Mouse (Mus musculus): Measurements from ENCODE around the gene Olfr1480.

The Olfr1480 gene

DNA sequence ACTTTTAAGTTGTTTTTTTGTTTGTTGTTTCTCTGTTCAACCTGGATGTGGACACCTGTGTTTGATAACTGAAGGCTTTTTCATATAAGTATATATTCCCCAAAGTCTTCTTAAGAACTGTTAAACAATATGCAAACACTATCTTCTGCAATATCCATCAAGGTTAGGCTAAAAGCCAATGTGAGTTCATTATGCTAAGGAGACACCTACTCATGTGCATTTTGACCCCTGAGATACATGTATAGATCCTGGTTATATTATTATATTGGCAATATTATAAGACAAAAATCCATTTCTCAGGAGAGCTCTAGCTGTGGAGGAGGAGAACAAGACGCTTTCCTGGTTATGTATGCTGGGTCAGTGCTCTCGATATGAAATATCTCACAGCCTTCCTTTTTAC is at the start of gene Olfr1480:
TSS of gene Olfr1480 (plus strand) at position 301 of the 400 bp plus-strand sequence.
- no peak for DNase-seq

DNA sequence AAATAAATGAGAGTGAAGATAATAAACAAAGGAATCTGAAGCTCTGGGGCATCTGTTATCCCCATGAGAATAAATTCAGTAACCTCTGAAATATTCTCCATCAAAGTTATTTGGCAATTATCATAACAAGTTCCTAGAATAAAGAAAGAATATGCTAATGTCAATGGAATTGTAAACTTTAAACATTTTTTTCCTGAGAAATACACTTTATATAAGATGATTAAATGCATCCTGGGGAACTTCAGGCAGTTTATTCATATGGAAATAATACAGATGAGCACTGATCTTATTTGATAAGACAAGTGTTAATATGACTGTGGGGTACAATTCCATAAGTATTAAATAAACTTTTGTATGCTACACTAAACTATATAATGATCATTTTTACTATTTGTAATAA is 47.6 kb upstream of the Olfr1480 start, which contains the start of gene Olfr1475:
TSS of gene Olfr1475 (minus strand) at position 101 of the 400 bp plus-strand sequence.
- DNase-seq: no peak

DNA sequence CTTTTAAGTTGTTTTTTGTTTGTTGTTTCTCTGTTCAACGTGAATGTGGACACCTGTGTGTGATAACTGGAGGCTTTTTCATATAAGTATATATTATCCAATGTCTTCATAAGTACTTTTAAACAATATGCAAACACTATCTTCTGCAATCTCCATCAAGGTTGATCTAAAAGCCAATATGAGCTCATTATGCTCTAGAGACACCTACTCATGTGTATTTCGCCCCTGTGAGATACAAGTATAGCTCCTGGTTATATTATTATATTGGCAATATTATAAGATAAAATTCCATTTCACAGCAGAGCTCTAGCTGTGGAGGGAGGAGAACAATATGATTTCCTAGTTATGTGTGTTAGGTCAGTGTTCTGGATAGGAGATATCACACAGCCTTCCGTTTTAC is 27.5 kb upstream of the Olfr1480 start, which contains the start of gene Olfr1477:
TSS of gene Olfr1477 (plus strand) at position 301 of the 400 bp plus-strand sequence.
- DNase-seq: no peak

Measured in cerebellum, postnatal 36 days (tissue).